Mouse (Mus musculus): ENCODE measurements around the gene Fggy.

- TF ChIP-seq EP300 (IDR thresholded peaks at IDR 0.05; ENCODE audit: low read depth) (no peak), CTCF (IDR thresholded peaks at IDR 0.05; ENCODE audit: low read depth) (no peak)
Observed at GRCm38 (mm10) chr4:95777839-95778238, 220.5 kb downstream of the Fggy start.
